Mouse (Mus musculus) limb, embryonic 12.5 days (tissue): ENCODE measurements around the gene Tmprss11e. TPM values are rescaled to one million over a fixed set of nuclear protein-coding genes. Genes with fewer than 3 reads are reported as not detected.

Experiments
- ATAC-seq: fragments of 200-750 bp; cut with Nextera tagmentation; 2 replicates; pipeline ENCODE4 v1.8.0; 2017; ENCODE audit warnings: low read depth, moderate TSS enrichment; ENCODE audit not compliant: insufficient number of reproducible peaks, insufficient read depth, low FRiP score, low TSS enrichment
- H3K27ac ChIP-seq: fragments of 300-500 bp; sonication (generic); 2 replicates; pipeline ENCODE4 v1.5.1; 2016; ENCODE audit warnings: mild to moderate bottlenecking, moderate library complexity
- H3K27me3 ChIP-seq: fragments of 300-500 bp; sonication (generic); 2 replicates; pipeline ENCODE4 v1.6.1; 2016; ENCODE audit warnings: mild to moderate bottlenecking, moderate library complexity
- H3K36me3 ChIP-seq: fragments of 300-500 bp; sonication (generic); 2 replicates; pipeline ENCODE4 v1.6.1; 2016; ENCODE audit warnings: mild to moderate bottlenecking, moderate library complexity
- H3K4me1 ChIP-seq: fragments of 300-500 bp; sonication (generic); replicated peaks from 2 replicates; pipeline ENCODE4 v1.6.1; 2016
- H3K4me2 ChIP-seq: fragments of 300-500 bp; sonication (generic); 2 replicates; pipeline ENCODE4 v1.6.1; 2016; ENCODE audit warnings: mild to moderate bottlenecking, moderate library complexity
- H3K4me3 ChIP-seq: fragments of 300-500 bp; sonication (generic); replicated peaks from 2 replicates; pipeline ENCODE4 v1.5.1; 2016; ENCODE audit warnings: mild to moderate bottlenecking
- H3K9ac ChIP-seq: fragments of 300-500 bp; sonication (generic); replicated peaks from 2 replicates; pipeline ENCODE4 v1.6.1; 2016; ENCODE audit warnings: mild to moderate bottlenecking, moderate library complexity
- H3K9me3 ChIP-seq: fragments of 300-500 bp; sonication (generic); 2 replicates; pipeline ENCODE4 v1.6.1; 2016; ENCODE audit warnings: mild to moderate bottlenecking, moderate library complexity
- WGBS: fragments of 180-500 bp; shearing (Covaris S2); methylation state at CpG from one replicate; pipeline ENCODE4 v1.1.7; 2016; 5-methylcytosine and 5-hydroxymethylcytosine counted together
- polyA plus RNA-seq: library from polyadenylated mRNA; unstranded; fragments of >200 nt; fragmentation: Nextera tagmentation; extraction: Ambion mirVana; gene quantifications from 2 replicates; pipeline ENCODE4 v1.2.1, GENCODE M21; 2016

Gene Tmprss11e
- polyA plus RNA-seq, result not detected in 2 replicates

DNA sequence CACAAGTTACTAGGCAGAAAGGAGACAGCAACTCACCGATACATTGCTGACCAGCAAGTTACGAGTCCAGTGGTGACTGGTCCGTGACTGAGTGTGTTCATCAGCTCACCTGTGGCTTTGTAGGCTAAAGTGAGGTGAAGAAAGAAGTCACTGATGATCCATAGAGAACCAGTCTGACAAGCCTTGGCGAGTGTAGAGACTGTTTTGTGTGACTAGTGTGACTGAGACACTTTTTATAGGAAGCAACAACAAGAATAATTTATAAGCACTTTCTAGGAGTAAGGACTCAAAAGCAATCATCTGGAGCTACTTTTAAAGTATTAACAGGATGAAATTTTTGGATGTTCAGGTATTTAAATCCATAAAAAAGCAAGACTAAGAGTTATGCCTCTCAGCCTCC, at the start of gene Tmprss11e:
Gene Tmprss11e (minus strand): TSS at position 101 of the 400 bp plus-strand sequence.
- 76% methylated on average over 4 of the region's 4 CpGs for WGBS
- ATAC-seq, result no peak
- Histone ChIP-seq H3K4me1 (no peaks in the 10 kb centered on the region), H3K9me3 (no peaks in the 10 kb centered on the region), H3K4me3 (no peak within 1 kb of the TSS), H3K9ac (no peak within 1 kb of the TSS), H3K36me3 (no peaks in the 10 kb centered on the region), H3K27me3 (no peaks in the 10 kb centered on the region), H3K27ac (no peak within 1 kb of the TSS), H3K4me2 (no peak within 1 kb of the TSS)

- no peaks in the 10 kb centered on the region for H3K4me1 ChIP-seq
- no peak overlapping the region for H3K4me3 ChIP-seq
- no peak overlapping the region for H3K9ac ChIP-seq
- WGBS, result 71% methylated on average over 8 of the region's 8 CpGs
- H3K27me3 ChIP-seq, result no peaks in the 10 kb centered on the region
- H3K27ac ChIP-seq, result no peak overlapping the region
- H3K9me3 ChIP-seq, result no peaks in the 10 kb centered on the region
- no peaks in the 10 kb centered on the region for H3K36me3 ChIP-seq
- ATAC-seq, result no peak
- H3K4me2 ChIP-seq, result no peak overlapping the region
These were observed 47.2 kb upstream of the Tmprss11e start for GRCm38 (mm10) chr5:86792807-86793206.

GRCm38 (mm10) chr5:86792249-86792648, 46.6 kb upstream of the Tmprss11e start:
- Histone ChIP-seq H3K4me2 (no peak overlapping the region), H3K27me3 (no peaks in the 10 kb centered on the region), H3K9me3 (no peaks in the 10 kb centered on the region), H3K4me1 (no peaks in the 10 kb centered on the region), H3K27ac (no peak overlapping the region), H3K36me3 (no peaks in the 10 kb centered on the region), H3K9ac (no peak overlapping the region), H3K4me3 (no peak overlapping the region)
- 75% methylated on average over 4 of the region's 4 CpGs for WGBS
- ATAC-seq, result no peak

DNA sequence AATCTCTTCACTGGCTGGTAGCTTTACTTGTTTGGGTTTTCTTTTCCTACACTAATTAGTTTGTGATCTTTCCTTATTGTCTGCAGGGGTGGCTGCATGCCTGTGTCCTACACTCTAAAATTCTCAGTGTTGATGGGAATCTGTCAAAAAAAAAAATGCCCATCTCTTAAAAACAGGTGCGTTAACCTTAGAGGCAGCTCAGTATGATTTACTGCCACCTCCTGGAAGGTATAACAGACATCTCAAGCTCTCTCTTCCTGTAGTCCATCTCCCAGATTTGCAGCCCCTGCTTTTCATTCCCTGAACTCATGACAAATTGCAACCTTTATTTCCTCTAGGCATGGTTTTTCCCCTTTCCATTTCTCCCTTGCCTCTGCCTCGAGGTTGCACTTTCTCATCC, 44.3 kb upstream of the Tmprss11e start:
- Histone ChIP-seq H3K36me3 (no peaks in the 10 kb centered on the region), H3K9ac (no peak overlapping the region), H3K27me3 (no peaks in the 10 kb centered on the region), H3K9me3 (no peaks in the 10 kb centered on the region), H3K4me1 (no peaks in the 10 kb centered on the region), H3K4me2 (no peak overlapping the region), H3K27ac (no peak overlapping the region), H3K4me3 (no peak overlapping the region)
- WGBS, result 74% methylated on average over 2 of the region's 2 CpGs
- no peak for ATAC-seq

DNA sequence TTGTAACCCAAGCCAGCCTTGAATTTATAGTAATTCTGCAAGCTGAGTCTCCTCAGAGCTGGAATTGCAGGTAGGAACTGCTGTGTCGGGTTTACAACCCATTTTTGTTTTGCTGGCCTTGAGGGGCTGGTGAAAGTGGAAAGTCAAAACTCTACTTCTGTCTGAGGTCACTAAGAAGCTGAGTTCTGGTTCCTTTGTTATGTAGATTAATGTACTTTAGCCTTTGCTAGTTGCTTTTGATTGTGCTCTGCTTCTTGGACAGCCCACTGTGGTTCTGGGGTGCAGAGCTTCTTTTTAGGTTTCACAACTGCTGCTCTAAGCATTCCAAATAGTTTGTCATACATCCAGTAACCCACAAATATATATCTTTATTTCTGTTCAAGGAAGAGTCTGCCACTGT, 41.2 kb upstream of the Tmprss11e start:
- H3K9ac ChIP-seq, result no peak overlapping the region
- ATAC-seq, result no peak
- WGBS, result 33% methylated on average over 1 of the region's 1 CpGs

DNA sequence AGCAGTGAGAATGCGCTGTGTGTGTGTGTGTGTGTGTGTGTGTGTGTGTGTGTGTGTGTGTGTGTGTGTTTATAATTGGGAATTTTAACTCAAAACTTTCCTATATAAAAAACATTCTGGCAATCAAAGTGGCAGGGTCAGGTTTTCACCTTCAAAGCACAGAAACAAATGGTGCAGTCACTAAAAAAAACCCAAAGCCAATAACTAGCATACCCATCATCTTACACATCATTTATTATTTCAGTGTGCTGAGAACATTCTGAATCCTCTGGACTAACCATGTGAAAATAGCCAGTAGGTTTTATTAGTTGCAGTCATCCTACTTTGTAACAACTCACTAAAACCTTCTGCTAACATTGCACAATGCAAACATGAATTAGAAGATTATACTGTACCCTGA, 38.6 kb upstream of the Tmprss11e start:
- no peak overlapping the region for H3K4me2 ChIP-seq
- H3K9ac ChIP-seq, result no peak overlapping the region
- H3K27ac ChIP-seq, result no peak overlapping the region
- H3K9me3 ChIP-seq, result no peaks in the 10 kb centered on the region
- ATAC-seq, result no peak
- no peaks in the 10 kb centered on the region for H3K4me1 ChIP-seq
- H3K4me3 ChIP-seq, result no peak overlapping the region
- H3K27me3 ChIP-seq, result no peaks in the 10 kb centered on the region
- 70% methylated on average over 1 of the region's 1 CpGs for WGBS
- no peaks in the 10 kb centered on the region for H3K36me3 ChIP-seq

More for the DNA sequence above, 41.2 kb upstream of the Tmprss11e start:
- Histone ChIP-seq H3K27ac (no peak overlapping the region), H3K27me3 (no peaks in the 10 kb centered on the region), H3K36me3 (no peaks in the 10 kb centered on the region), H3K4me3 (no peak overlapping the region), H3K9me3 (no peaks in the 10 kb centered on the region), H3K4me1 (no peaks in the 10 kb centered on the region), H3K4me2 (no peak overlapping the region)

DNA sequence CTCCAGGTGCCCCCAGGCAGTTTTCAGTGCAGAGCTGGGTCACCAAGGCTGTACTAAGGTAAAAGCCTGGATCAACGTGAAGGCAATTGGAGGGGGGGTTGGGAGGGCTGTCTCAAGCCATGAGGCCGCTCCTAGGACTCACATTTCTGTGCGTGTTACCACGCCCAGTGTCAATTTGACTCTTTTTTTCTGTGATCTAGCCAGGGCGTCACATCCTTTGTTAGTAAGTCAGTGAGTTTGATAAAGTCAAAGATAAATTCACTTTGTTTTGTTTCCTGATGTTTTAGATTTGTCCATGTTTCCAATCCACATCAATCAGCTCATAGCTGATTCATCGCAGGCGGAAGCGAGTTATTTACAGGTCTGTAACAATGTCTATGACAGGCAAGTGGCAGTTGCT, 37.4 kb upstream of the Tmprss11e start:
- no peaks in the 10 kb centered on the region for H3K27me3 ChIP-seq
- H3K36me3 ChIP-seq, result no peaks in the 10 kb centered on the region
- H3K27ac ChIP-seq, result no peak overlapping the region
- H3K4me1 ChIP-seq, result no peaks in the 10 kb centered on the region
- no peaks in the 10 kb centered on the region for H3K9me3 ChIP-seq
- no peak overlapping the region for H3K9ac ChIP-seq
- ATAC-seq, result no peak
- H3K4me3 ChIP-seq, result no peak overlapping the region
- WGBS, result 60% methylated on average over 8 of the region's 8 CpGs
- H3K4me2 ChIP-seq, result no peak overlapping the region

GRCm38 (mm10) chr5:86778471-86778870, 32.9 kb upstream of the Tmprss11e start:
- no peak overlapping the region for H3K4me2 ChIP-seq
- no peaks in the 10 kb centered on the region for H3K27me3 ChIP-seq
- H3K9me3 ChIP-seq, result no peaks in the 10 kb centered on the region
- H3K4me3 ChIP-seq, result no peak overlapping the region
- no peaks in the 10 kb centered on the region for H3K36me3 ChIP-seq
- no peak overlapping the region for H3K27ac ChIP-seq
- no peak overlapping the region for H3K9ac ChIP-seq
- WGBS, result 70% methylated on average over 1 of the region's 1 CpGs
- ATAC-seq, result no peak
- no peaks in the 10 kb centered on the region for H3K4me1 ChIP-seq

DNA sequence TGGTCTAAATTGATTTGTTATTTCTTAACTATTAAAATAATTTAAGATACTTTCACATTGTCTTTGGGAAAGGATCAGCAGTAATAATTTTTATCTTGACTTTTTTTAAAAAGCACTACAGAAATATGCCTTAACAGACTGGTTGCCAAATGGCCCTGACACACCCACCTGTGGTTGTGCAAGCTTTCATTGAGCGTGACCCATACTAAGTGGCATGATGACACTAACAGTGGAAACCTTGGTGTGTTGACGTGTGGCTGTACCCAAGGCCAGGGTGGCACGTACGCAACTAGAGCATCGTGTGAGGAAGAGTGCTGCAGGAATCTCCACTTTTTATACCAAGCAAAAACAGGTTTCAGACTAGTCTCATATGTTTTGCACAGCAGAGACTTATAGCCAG, 31.3 kb upstream of the Tmprss11e start:
- Histone ChIP-seq H3K9ac (no peak overlapping the region), H3K27ac (no peak overlapping the region), H3K36me3 (no peaks in the 10 kb centered on the region), H3K4me3 (no peak overlapping the region), H3K27me3 (no peaks in the 10 kb centered on the region), H3K4me1 (no peaks in the 10 kb centered on the region), H3K4me2 (no peak overlapping the region), H3K9me3 (no peaks in the 10 kb centered on the region)
- no peak for ATAC-seq
- 94% methylated on average over 5 of the region's 5 CpGs for WGBS

GRCm38 (mm10) chr5:86771010-86771409, 25.4 kb upstream of the Tmprss11e start:
- no peaks in the 10 kb centered on the region for H3K27me3 ChIP-seq
- no peak overlapping the region for H3K27ac ChIP-seq
- H3K4me2 ChIP-seq, result no peak overlapping the region
- H3K9me3 ChIP-seq, result no peaks in the 10 kb centered on the region
- H3K4me3 ChIP-seq, result no peak overlapping the region
- ATAC-seq, result no peak
- H3K4me1 ChIP-seq, result no peaks in the 10 kb centered on the region
- no peak overlapping the region for H3K9ac ChIP-seq
- no peaks in the 10 kb centered on the region for H3K36me3 ChIP-seq

- no peak for ATAC-seq
- Histone ChIP-seq H3K4me3 (no peak overlapping the region), H3K9ac (no peak overlapping the region), H3K36me3 (no peaks in the 10 kb centered on the region), H3K27ac (no peak overlapping the region), H3K4me2 (no peak overlapping the region), H3K4me1 (no peaks in the 10 kb centered on the region), H3K9me3 (no peaks in the 10 kb centered on the region), H3K27me3 (no peaks in the 10 kb centered on the region)
- WGBS, result 64% methylated on average over 3 of the region's 3 CpGs
These were observed 23.5 kb upstream of the Tmprss11e start for GRCm38 (mm10) chr5:86769015-86769658.

GRCm38 (mm10) chr5:86742796-86743195, 2.8 kb downstream of the Tmprss11e start:
- Histone ChIP-seq H3K9ac (no peak overlapping the region), H3K4me3 (no peak overlapping the region), H3K27me3 (no peaks in the 10 kb centered on the region), H3K4me1 (no peaks in the 10 kb centered on the region), H3K27ac (no peak overlapping the region), H3K36me3 (no peaks in the 10 kb centered on the region), H3K9me3 (no peaks in the 10 kb centered on the region), H3K4me2 (no peak overlapping the region)
- 73% methylated on average over 3 of the region's 3 CpGs for WGBS
- ATAC-seq, result no peak
